Mouse (Mus musculus) myocyte (in vitro differentiated cells): ENCODE results near the gene Asb5. TPM values are rescaled to one million over a fixed set of nuclear protein-coding genes. Genes with fewer than 3 reads are reported as not detected.

Source experiments
- H3K27me3 ChIP-seq: one replicate; pipeline ENCODE4 v1.6.1; 2011; ENCODE audit not compliant: control insufficient read depth, insufficient read depth, insufficient read length
- H3K36me3 ChIP-seq: one replicate; pipeline ENCODE4 v1.6.1; 2011; ENCODE audit not compliant: control insufficient read depth, insufficient read depth
- H3K4me2 ChIP-seq: one replicate; pipeline ENCODE4 v1.6.1; 2011; ENCODE audit warnings: low read depth, control low read depth
- H3K4me3 ChIP-seq: one replicate; pipeline ENCODE4 v1.5.1; 2011; ENCODE audit warnings: mild to moderate bottlenecking, control low read depth, moderate library complexity
- H3K79me2 ChIP-seq: one replicate; pipeline ENCODE4 v1.6.1; 2011; ENCODE audit not compliant: control insufficient read depth, insufficient read depth
- H3ac ChIP-seq: one replicate; pipeline ENCODE4 v1.6.1; 2011; ENCODE audit not compliant: control insufficient read depth, insufficient read length
- CEBPB ChIP-seq: IDR thresholded peaks from 2 replicates; pipeline ENCODE4 v1.6.1; 2011; ENCODE audit warnings: mild to moderate bottlenecking, moderate library complexity; ENCODE audit not compliant: poor library complexity, insufficient read depth, severe bottlenecking
- E2F4 ChIP-seq: IDR thresholded peaks from one replicate; pipeline ENCODE4 v1.6.1; 2011; ENCODE audit warnings: mild to moderate bottlenecking, control low read depth, moderate library complexity; ENCODE audit not compliant: insufficient read depth
- MAX ChIP-seq: IDR thresholded peaks from one replicate; pipeline ENCODE4 v1.6.1; 2011; ENCODE audit warnings: low read depth, mild to moderate bottlenecking, control low read depth
- MYOD1 ChIP-seq, 3 experiments: IDR thresholded peaks; one replicate each; pipeline ENCODE4 v1.6.1; 2011; ENCODE audit warnings: control low read depth in 2 of 3, low read depth in 2 of 3, mild to moderate bottlenecking in 2 of 3, moderate library complexity in 1 of 3; ENCODE audit not compliant: insufficient read length in 2 of 3, control insufficient read depth in 1 of 3
- MYOG ChIP-seq, 3 experiments: IDR thresholded peaks; one replicate each; pipeline ENCODE4 v1.6.1; 2011; ENCODE audit warnings: control low read depth in 2 of 3, low read depth in 2 of 3, mild to moderate bottlenecking in 2 of 3; ENCODE audit not compliant: insufficient read length in 2 of 3, control insufficient read depth in 1 of 3, insufficient read depth in 1 of 3
- POLR2A ChIP-seq: IDR thresholded peaks from one replicate; pipeline ENCODE4 v1.6.1; 2011; ENCODE audit warnings: low read depth, mild to moderate bottlenecking, control low read depth, moderate library complexity; ENCODE audit not compliant: insufficient read length
- POLR2AphosphoS2 ChIP-seq: IDR thresholded peaks from one replicate; pipeline ENCODE4 v1.6.1; 2011; ENCODE audit warnings: low read depth, control low read depth; ENCODE audit not compliant: insufficient read length
- REST ChIP-seq: IDR thresholded peaks from one replicate; pipeline ENCODE4 v1.6.1; 2011; ENCODE audit warnings: mild to moderate bottlenecking, control low read depth, moderate library complexity; ENCODE audit not compliant: insufficient read depth, insufficient read length
- SRF ChIP-seq: IDR thresholded peaks from one replicate; pipeline ENCODE4 v1.6.1; 2011; ENCODE audit warnings: low read depth; ENCODE audit not compliant: control insufficient read depth, insufficient read length
- TCF12 ChIP-seq: IDR thresholded peaks from one replicate; pipeline ENCODE4 v1.6.1; 2011; ENCODE audit warnings: mild to moderate bottlenecking, control low read depth; ENCODE audit not compliant: poor library complexity, insufficient read depth, severe bottlenecking
- TCF3 ChIP-seq: IDR thresholded peaks from one replicate; pipeline ENCODE4 v1.6.1; 2011; ENCODE audit warnings: low read depth, control low read depth; ENCODE audit not compliant: insufficient read length
- USF1 ChIP-seq: IDR thresholded peaks from one replicate; pipeline ENCODE4 v1.6.1; 2011; ENCODE audit warnings: low read depth, mild to moderate bottlenecking, control low read depth, moderate library complexity
- polyA plus RNA-seq: library from polyadenylated mRNA; unstranded; fragments of >200 nt; fragmentation: generic; extraction: Trizol; gene quantifications from one replicate; pipeline ENCODE4 v1.2.1, GENCODE M21; 2012; ENCODE audit warnings: missing spikeins

Asb5 gene
- polyA plus RNA-seq, 1 experiment = 144 TPM

GRCm38 (mm10) chr8:54491934-54492333 lies 37.4 kb upstream of the Asb5 start:
- Histone ChIP-seq H3K27me3 (no peaks in the 10 kb centered on the region), H3K36me3 (no peaks in the 10 kb centered on the region), H3ac (no peak overlapping the region), H3K79me2 (no peaks in the 10 kb centered on the region), H3K4me3 (no peak overlapping the region), H3K4me2 (no peak overlapping the region)
- no peak for TF ChIP-seq MYOD1 (IDR thresholded peaks at IDR 0.05; ENCODE audit: control insufficient read depth in 1 of 3, insufficient read length in 2 of 3, low read depth in 2 of 3)
- no peak for TF ChIP-seq MYOG (IDR thresholded peaks at IDR 0.05; ENCODE audit: control insufficient read depth in 1 of 3, insufficient read depth in 1 of 3, insufficient read length in 2 of 3, low read depth in 2 of 3)
- no peak for TF ChIP-seq CEBPB
- TF ChIP-seq REST = no peak
- no peak for TF ChIP-seq E2F4
- no peak for TF ChIP-seq SRF
- TF ChIP-seq TCF3 = no peak
- no peak for TF ChIP-seq MAX
- no peak for TF ChIP-seq TCF12
- TF ChIP-seq POLR2AphosphoS2 = no peak
- no peak for TF ChIP-seq POLR2A
- TF ChIP-seq USF1 = no peak

GRCm38 (mm10) chr8:54493110-54493509 lies 36.3 kb upstream of the Asb5 start:
- Histone ChIP-seq H3ac (no peak overlapping the region), H3K4me2 (peak overlapping the region; percentile 79)
- TF ChIP-seq MYOG (IDR thresholded peaks at IDR 0.05; ENCODE audit: control insufficient read depth in 1 of 3, insufficient read depth in 1 of 3, insufficient read length in 2 of 3, low read depth in 2 of 3) (no peak), USF1 (no peak), REST (no peak), CEBPB (no peak), SRF (no peak), POLR2AphosphoS2 (no peak), TCF12 (no peak), E2F4 (no peak), MAX (no peak), TCF3 (no peak), POLR2A (no peak)

GRCm38 (mm10) chr8:54493915-54494314 lies 35.5 kb upstream of the Asb5 start:
- Histone ChIP-seq H3K27me3 (no peaks in the 10 kb centered on the region), H3K79me2 (no peaks in the 10 kb centered on the region), H3ac (no peak overlapping the region), H3K4me2 (peak overlapping the region; percentile 79), H3K36me3 (no peaks in the 10 kb centered on the region), H3K4me3 (peak overlapping the region; percentile 4)
- TF ChIP-seq MYOG (IDR thresholded peaks at IDR 0.05; ENCODE audit: control insufficient read depth in 1 of 3, insufficient read depth in 1 of 3, insufficient read length in 2 of 3, low read depth in 2 of 3) = no peak
- TF ChIP-seq REST = no peak
- no peak for TF ChIP-seq TCF12
- TF ChIP-seq TCF3 = no peak
- no peak for TF ChIP-seq USF1
- TF ChIP-seq SRF = no peak
- TF ChIP-seq MYOD1 (IDR thresholded peaks at IDR 0.05; ENCODE audit: control insufficient read depth in 1 of 3, insufficient read length in 2 of 3, low read depth in 2 of 3) = no peak
- TF ChIP-seq POLR2AphosphoS2 = no peak
- no peak for TF ChIP-seq POLR2A
- TF ChIP-seq MAX = no peak
- no peak for TF ChIP-seq E2F4
- TF ChIP-seq CEBPB = no peak

More at GRCm38 (mm10) chr8:54493110-54493509, 36.3 kb upstream of the Asb5 start:
- no peaks in the 10 kb centered on the region for H3K36me3 ChIP-seq
- peak overlapping the region; percentile 4 for H3K4me3 ChIP-seq
- no peaks in the 10 kb centered on the region for H3K79me2 ChIP-seq
- H3K27me3 ChIP-seq = no peaks in the 10 kb centered on the region

GRCm38 (mm10) chr8:54503104-54503503 lies 26.3 kb upstream of the Asb5 start:
- Histone ChIP-seq H3K27me3 (no peaks in the 10 kb centered on the region), H3ac (no peak overlapping the region), H3K4me3 (no peak overlapping the region), H3K36me3 (no peaks in the 10 kb centered on the region), H3K4me2 (no peak overlapping the region), H3K79me2 (no peaks in the 10 kb centered on the region)
- TF ChIP-seq CEBPB = no peak
- no peak for TF ChIP-seq TCF12
- TF ChIP-seq POLR2AphosphoS2 = no peak
- TF ChIP-seq REST = no peak
- TF ChIP-seq TCF3 = no peak
- no peak for TF ChIP-seq MYOD1 (IDR thresholded peaks at IDR 0.05; ENCODE audit: control insufficient read depth in 1 of 3, insufficient read length in 2 of 3, low read depth in 2 of 3)
- TF ChIP-seq E2F4 = no peak
- TF ChIP-seq USF1 = no peak
- no peak for TF ChIP-seq MAX
- TF ChIP-seq POLR2A = no peak
- TF ChIP-seq SRF = no peak
- TF ChIP-seq MYOG (IDR thresholded peaks at IDR 0.05; ENCODE audit: control insufficient read depth in 1 of 3, insufficient read depth in 1 of 3, insufficient read length in 2 of 3, low read depth in 2 of 3) = no peak

GRCm38 (mm10) chr8:54505060-54505459 lies 24.3 kb upstream of the Asb5 start:
- no peak overlapping the region for H3K4me2 ChIP-seq
- H3K27me3 ChIP-seq = no peaks in the 10 kb centered on the region
- no peak overlapping the region for H3K4me3 ChIP-seq
- H3K36me3 ChIP-seq = no peaks in the 10 kb centered on the region
- no peaks in the 10 kb centered on the region for H3K79me2 ChIP-seq
- TF ChIP-seq MYOD1 (IDR thresholded peaks at IDR 0.05; ENCODE audit: control insufficient read depth in 1 of 3, insufficient read length in 2 of 3, low read depth in 2 of 3) = no peak
- no peak for TF ChIP-seq REST
- no peak for TF ChIP-seq MAX
- TF ChIP-seq SRF = no peak
- TF ChIP-seq E2F4 = no peak
- H3ac ChIP-seq = no peak overlapping the region
